Mouse (Mus musculus) testis, adult 2 months (tissue): ENCODE measurements at regions not wholly inside any gene's neighbourhood (a gene's known extent, or its start where the extent isn't known, plus 50 kb on each side); places are given as distances from the start of the nearest gene placed in this dataset.

Experiments
- CTCF ChIP-seq: fragments of 200-500 bp; IDR thresholded peaks from 2 replicates; pipeline ENCODE4 v1.5.1; 2012; ENCODE audit warnings: low read depth, mild to moderate bottlenecking, inconsistent platforms, low read length, moderate library complexity; ENCODE audit not compliant: control insufficient read depth, insufficient read depth, insufficient replicate concordance
- POLR2A ChIP-seq: fragments of 200-500 bp; IDR thresholded peaks from 2 replicates; pipeline ENCODE4 v1.6.1; 2012; ENCODE audit warnings: low read depth, mild to moderate bottlenecking, inconsistent platforms, low read length, moderate library complexity; ENCODE audit not compliant: control insufficient read depth

- TF ChIP-seq CTCF (no peak), POLR2A (no peak)
Measured at GRCm38 (mm10) chr4:58627021-58627420, 73.3 kb upstream of the Lpar1 start.
